Mouse (Mus musculus) left cerebral cortex, postnatal 25 days (tissue): ENCODE measurements around the gene Immp2l. TPM values are rescaled to one million over a fixed set of nuclear protein-coding genes. Genes with fewer than 3 reads are reported as not detected.

Source experiments
- DNase-seq, 2 experiments: peaks; one replicate each; pipeline ENCODE4 v3.0.0; 2022; ENCODE audit warnings: low spot score in 2 of 2, mixed read lengths in 1 of 2
- intact Hi-C: fragments of 180-260 bp; cut with DNase I; formaldehyde crosslinking; loops from one replicate; pipeline ENCODE4 v1.15.1; 2025
- total RNA-seq, 2 experiments: library from RNA; stranded (reverse); gene quantifications; 2 replicates each; pipeline ENCODE4 v1.2.3; 2021

Gene Immp2l
- total RNA-seq, 2 experiments from 2014 or later: 7.7 to 8.9 TPM

GRCm38 (mm10) chr12:41277896-41278295, 254.0 kb downstream of the Immp2l start:
- no peak for DNase-seq
- intact Hi-C loops: no loop called here

DNA sequence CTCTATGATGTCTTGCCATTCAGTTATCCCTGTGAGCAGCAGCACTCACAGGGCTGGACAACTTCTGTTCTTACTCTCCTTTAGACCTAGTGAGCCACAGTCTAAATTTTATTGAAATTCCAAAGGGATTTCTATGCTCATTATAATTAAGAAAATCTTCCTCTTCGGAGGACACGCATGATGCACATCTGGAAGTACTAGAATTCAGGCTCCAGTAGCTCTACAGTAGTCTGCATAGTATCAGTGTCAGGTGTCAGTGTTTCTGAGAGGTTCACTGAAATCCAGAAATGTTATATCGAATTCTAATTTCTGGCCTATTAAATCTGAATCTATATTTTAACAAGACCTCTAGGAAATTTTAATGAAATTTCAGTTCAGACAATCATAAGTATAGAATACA, 265.2 kb downstream of the Immp2l start:
- DNase-seq: no peak
- intact Hi-C loops: no loop called here

GRCm38 (mm10) chr12:41307015-41307414, 283.1 kb downstream of the Immp2l start:
- intact Hi-C loops: no loop called here
- DNase-seq: no peak

- intact Hi-C loops: no loop called here
- DNase-seq: no peak
Measured at GRCm38 (mm10) chr12:41308726-41309680, 285.1 kb downstream of the Immp2l start.

DNA sequence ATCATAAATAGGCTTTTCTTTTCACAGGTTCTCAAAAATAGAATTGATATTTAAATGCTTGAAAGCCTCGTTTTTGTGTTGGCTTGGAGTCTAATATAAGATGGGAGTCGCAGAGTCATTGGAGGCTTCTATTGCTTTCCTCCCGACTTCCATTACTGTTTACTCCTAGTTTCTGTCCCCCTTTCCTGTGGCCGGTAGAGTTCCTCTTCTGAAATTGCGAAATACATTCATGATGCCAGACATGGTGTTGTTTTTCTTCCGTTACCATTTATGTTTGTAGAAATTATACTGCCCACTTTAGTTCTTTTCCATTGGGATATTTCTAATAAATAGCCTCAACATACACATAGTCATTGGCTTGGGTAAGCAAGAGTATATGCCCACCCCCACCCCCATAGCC, 289.5 kb downstream of the Immp2l start:
- no peak for DNase-seq
- intact Hi-C loops: no loop called here

GRCm38 (mm10) chr12:41314811-41315461, 291.0 kb downstream of the Immp2l start:
- DNase-seq: no peak
- intact Hi-C loops: no loop called here

DNA sequence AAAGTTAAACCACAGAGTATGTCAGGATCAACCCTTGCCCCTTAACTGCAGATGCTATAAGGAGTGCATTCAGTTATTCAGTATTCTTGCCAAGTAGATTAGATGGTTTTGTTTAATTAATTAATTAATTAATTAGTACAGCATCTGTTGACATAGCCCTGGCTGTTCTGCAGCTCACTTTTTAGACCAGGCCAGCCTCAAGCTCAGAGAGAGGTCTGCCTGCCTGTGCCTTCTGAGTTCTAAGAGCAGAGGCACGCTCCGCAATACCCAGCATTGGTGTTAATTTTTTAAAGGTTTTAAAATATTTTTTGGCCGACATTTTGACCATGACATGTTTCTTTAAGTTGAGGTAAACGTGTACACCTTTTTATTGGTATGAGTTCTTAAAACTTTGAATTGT, 292.0 kb downstream of the Immp2l start:
- no peak for DNase-seq
- intact Hi-C loops: no loop called here

- DNase-seq: no peak
- intact Hi-C loops: no loop called here
Measured at GRCm38 (mm10) chr12:41316426-41316825, 292.5 kb downstream of the Immp2l start.

- intact Hi-C loops: no loop called here
- no peak for DNase-seq
Measured at GRCm38 (mm10) chr12:41317431-41317830, 293.5 kb downstream of the Immp2l start.

DNA sequence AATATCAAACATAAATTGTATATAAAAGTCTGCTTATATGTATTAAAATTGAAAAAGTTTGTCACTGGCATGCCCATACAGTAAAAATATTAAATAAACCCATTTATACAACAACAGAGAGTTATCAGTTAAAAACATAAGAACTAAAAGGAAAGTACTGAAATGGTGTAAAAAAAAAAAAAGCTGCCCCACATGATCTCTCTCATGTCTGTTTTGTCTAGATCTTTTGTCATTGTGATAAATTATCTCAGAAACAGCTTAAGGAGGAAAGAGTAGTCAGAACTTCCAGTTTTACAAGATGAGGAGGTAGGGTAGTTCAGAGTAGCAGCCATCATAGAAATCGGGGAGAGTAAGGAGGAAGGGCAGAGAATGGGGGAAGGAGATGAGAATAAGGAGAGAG, 298.1 kb downstream of the Immp2l start:
- intact Hi-C loops: no loop called here
- no peak for DNase-seq

DNA sequence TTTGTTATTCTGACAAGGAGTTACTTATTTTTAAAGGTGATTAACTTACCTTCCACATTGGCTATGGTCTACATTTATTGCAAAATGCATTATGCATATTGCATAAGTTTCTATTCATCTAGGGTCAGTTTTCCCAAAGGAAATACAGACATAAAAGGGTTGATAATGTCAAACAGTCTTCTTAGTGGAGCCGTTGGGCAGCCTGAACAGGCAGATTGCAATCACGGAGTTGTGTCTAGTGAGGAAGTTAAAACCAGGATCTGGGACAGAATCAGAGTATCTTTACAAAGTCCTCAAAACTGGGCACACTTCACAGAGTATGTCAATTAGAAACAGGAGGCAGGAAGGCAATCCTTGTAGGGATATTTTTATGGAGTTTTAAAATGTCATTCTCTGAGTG, 300.5 kb downstream of the Immp2l start:
- DNase-seq: no peak
- intact Hi-C loops: no loop called here

- DNase-seq: no peak
- intact Hi-C loops: no loop called here
Measured at GRCm38 (mm10) chr12:41325756-41326155, 301.9 kb downstream of the Immp2l start.

DNA sequence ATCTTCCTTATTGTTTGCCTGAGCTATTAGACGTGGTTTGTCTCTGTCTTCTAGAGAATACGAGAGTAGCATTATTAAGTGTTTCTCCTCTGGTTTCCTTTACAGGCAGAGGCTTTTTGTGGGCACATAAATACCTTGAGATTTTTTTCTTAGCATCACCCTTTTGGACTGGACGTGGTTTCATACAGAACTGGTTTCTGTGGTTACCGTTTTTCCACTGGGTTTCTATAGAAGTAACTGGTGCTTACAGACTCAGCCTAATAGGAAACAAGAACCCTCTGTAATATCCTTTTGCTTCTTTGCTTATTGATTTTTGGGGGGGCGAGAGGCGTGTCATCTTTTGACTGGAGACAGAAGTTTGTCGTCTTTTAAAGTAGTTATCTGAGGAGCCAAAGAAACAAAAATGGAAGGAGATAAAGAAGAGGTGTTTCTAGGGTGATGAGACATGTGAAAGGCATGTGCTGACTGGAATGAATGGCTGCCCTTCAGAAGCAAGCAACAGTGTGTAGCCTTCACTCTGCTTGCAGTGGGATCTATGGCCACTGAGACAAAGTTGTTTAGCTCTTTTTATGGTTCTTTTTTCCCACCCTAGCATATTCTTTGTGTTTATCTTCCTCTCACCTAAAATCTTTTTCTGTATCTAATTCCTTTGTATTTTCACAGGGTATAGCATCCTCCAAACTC, 307.2 kb downstream of the Immp2l start:
- no peak for DNase-seq

GRCm38 (mm10) chr12:41345621-41346020, 321.7 kb downstream of the Immp2l start:
- DNase-seq: no peak
- intact Hi-C loops: no loop called here

More for the DNA sequence above, 307.2 kb downstream of the Immp2l start:
- intact Hi-C loops: no loop called here

GRCm38 (mm10) chr12:41347494-41347893, 323.6 kb downstream of the Immp2l start:
- intact Hi-C loops: no loop called here
- no peak for DNase-seq

GRCm38 (mm10) chr12:41349386-41349785, 325.5 kb downstream of the Immp2l start:
- intact Hi-C loops: no loop called here
- DNase-seq: no peak

- DNase-seq: no peak
- intact Hi-C loops: loop anchor here (10.0 kb wide), 1 partner anchor 235 kb away; no protein-coding TSS in a partner anchor
Measured at GRCm38 (mm10) chr12:41349814-41350213, 325.9 kb downstream of the Immp2l start.

DNA sequence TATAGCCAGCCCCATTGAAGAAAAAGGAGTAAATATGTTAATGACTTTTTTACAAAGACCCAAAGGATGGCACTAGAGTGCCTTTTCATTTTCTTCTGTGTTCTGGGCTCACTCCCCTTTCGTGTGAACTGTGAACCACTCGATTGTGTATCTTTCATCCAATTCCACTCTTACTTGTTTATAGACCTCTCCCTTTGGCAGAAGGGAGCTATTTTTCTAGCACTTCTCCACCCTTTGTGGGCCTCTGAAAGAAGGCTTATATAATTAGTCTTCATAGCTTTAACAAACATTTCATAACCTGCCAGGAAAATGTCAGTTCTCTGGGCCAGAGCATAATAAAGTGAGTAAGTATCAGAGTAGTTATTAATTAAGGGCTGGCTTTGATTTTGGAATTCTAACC, 327.4 kb downstream of the Immp2l start:
- intact Hi-C loops: loop anchor here (10.0 kb wide), 1 partner anchor 236 kb away; no protein-coding TSS in a partner anchor
- no peak for DNase-seq

GRCm38 (mm10) chr12:41354857-41355256, 331.0 kb downstream of the Immp2l start:
- intact Hi-C loops: loop anchor here (10.0 kb wide), 1 partner anchor 240 kb away; no protein-coding TSS in a partner anchor

DNA sequence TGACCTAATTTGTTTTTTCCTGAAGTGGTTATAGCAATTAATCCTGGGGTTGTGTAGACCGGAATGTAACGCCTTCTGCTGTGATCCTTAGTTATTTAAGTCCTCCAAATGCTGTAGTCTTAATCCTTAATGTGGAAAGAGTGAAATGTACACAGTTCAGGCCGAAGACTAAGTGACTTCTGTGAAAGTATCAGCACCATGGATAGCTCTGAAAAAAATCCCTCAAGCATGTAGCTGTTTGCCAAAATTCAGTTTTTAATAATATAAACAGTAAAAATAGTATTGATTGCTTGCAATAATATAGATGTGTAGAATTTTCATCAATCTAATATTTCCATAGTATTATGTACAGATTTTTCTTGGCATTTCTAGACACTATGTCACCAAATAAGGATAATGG, 332.1 kb downstream of the Immp2l start:
- DNase-seq: no peak
- intact Hi-C loops: loop anchor here (10.0 kb wide), 1 partner anchor 241 kb away; no protein-coding TSS in a partner anchor

More at GRCm38 (mm10) chr12:41354857-41355256, 331.0 kb downstream of the Immp2l start:
- DNase-seq: no peak
